Mouse (Mus musculus): ENCODE data around the gene Mre11a. TPM values are rescaled to one million over a fixed set of nuclear protein-coding genes. Genes with fewer than 3 reads are reported as not detected.

Mre11a gene
- total RNA-seq (2021): 10 to 100 TPM in 1 of 2 experiments, 1 to 10 TPM in 1; 9.8 to 15.4 TPM
- long read RNA-seq, experiment 1, partial matches to known transcripts: 0 of 6 reads
- long read RNA-seq, experiment 1, other reads (novel, unspliced or antisense): 3 of 6 reads
- long read RNA-seq, experiment 2, partial matches to known transcripts: 1 of 9 reads
- long read RNA-seq, experiment 2, other reads (novel, unspliced or antisense): 4 of 9 reads

DNA sequence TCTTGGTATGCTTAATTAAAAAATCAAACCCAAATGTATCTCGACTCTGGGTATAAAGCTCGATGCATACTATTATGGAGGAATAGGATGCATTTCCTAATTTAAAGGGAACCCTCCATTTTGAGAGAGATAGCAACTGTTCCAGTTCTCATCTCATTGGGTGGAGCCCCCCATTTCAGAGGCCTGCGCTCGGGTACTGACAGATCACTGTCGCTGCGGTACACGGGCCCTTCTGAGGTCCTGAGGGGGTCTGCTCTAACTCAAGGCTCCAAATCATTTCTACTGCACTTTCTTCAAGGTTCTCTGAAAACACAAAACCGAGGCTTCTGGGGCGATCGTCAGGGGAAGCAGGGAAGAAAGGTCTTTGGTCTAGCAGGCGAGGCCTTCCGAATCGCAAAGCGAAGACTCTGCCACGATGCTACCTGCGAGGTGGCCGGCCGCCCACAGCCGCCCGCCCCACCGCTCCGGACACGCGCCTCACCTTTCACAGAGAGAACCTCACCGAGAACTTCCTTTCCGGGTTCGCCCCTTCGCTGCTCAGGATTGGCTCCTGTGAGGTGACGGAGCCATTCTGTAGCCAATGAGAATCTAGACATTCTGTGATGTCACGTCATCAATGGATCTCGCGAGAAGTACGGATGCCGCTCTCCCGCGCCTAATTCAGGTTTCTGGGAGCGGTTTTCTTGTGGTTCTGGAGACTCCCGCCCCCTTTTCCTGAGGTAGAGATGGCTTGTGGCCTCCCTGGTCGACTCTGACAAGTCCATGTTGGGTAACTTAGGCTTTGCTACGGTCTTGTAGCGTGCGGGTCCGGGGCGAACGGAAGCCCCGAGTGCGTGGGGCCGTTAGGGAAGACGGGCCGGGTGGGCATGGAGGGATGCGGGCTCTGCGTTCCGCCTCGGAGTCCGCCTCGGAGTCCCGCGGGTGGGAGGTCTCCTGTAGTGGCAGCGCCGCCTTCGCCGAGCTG is at the start of gene Mre11a, which contains the start of gene Ankrd49:
Gene Mre11a (plus strand): TSS at position 616 of the 964 bp plus-strand sequence.
Gene Ankrd49 (minus strand): TSS at position 818 of the 964 bp plus-strand sequence.
- peak within 1 kb of the TSS; percentile 97 for H3K27ac ChIP-seq
- peak within 1 kb of the TSS; percentile 77 for H3K4me3 ChIP-seq
- peak; percentile 90 to 94 for DNase-seq (ENCODE audit: low spot score in 2 of 2)
- 0 out of 2 replicates have a peak, but pooled peaks have one; percentile 15 for TF ChIP-seq CTCF (conservative IDR thresholded peaks at IDR 0.05)

DNA sequence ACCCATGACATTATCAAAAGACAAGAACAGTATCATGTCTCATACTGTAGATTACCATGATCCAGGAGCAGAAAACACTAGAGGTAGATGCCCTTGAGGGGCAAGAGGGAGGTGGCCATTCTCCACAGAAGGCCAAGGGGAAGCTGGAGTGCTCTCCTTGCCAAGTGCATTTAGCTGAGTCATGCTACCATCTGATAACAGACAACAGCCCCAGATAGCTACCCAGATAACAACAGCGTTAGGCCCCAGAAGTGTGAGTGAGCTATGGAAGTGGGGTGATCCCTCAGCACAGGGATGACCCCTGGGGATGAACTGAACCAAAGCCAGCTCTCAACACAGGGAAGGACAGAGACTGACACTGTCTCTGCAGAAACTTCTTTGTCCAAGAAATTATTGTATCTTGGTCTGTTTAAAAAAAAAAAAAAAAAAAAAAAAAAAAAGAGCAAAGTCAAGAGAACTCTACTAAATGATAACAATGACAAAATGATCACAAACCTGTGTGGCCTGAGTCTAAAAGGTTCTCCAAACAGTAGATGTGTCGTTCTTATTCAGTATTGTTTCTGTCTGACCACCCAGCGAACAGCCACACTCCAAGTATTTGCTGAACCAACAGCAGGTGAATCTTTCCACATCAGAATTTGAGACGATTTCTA is 44.8 kb upstream of the Mre11a start:
- Histone ChIP-seq H3K27ac (no peak overlapping the region), H3K4me3 (no peak overlapping the region)
- TF ChIP-seq CTCF (conservative IDR thresholded peaks at IDR 0.05): no peak
- DNase-seq (ENCODE audit: low spot score in 2 of 2): no peak

DNA sequence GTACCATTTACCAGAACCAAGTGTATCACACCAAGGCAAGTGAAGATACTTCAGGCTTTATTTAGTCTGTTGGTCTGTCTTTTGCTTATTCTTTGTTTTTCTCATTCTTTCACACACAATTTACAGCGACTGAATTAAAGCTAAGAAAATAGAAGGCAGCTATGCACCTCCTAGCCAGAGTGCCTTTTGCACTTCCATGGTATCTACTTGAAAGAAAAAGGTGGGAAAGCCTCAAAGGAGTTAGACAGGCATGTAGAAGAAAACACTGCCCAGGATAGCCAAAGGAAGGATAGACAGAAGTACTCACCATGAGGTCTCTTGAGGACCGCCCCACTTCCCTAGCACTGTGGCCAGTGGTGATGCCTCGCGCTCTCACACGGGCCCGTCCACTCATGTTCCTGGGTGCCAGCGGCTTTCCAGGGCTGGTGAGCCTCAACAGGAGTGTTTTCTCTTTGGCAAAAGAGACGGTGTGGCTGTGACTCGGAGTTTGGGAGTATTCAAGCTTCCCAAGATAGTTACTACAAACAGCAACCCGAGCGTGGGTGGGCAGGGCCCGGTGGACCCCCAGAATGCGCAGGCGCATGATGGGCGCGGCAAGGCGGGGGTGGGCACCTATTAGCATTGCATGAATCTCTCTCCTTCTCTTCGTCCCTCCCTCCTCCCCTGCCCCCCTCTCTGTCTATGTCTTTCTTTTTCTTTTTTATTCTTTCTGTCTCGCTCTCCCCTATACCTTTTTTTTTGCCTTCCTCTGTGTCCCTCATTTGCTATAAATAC is 44.1 kb upstream of the Mre11a start, which contains the start of gene Piwil4:
Gene Piwil4 (minus strand): TSS at position 583 of the 774 bp plus-strand sequence.
- no peak within 1 kb of the TSS for H3K27ac ChIP-seq
- DNase-seq (ENCODE audit: low spot score in 2 of 2): no peak
- TF ChIP-seq CTCF (conservative IDR thresholded peaks at IDR 0.05): no peak
- no peak within 1 kb of the TSS for H3K4me3 ChIP-seq

DNA sequence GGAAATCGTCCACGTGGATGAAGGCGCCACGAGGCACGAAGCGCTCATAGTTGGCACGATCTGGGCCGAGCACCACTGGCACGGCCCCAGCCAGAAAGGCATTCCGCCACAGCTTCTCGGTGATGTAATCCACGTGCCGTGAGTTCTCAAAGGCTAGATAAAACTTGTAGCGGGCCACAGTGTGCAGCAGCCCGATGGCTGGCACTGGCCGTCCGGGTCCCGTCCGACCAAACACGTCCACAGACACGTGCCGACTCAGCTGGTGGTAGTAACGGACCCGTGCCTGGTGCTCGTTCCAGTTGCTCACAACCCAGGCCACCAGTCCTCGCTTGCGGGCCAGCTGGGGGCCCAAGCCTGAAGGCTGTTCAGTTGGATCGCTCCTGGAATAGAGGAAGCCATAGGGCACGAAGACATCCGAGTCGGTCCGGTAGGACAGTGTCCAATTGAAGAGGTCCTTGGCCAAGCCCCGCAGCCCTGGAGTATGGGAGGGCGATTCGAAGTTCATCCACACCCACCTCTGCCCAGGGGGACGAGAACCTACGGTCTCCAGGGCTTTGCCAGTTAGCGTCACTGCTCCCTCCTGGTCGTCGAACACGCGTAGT is 33.5 kb upstream of the Mre11a start:
- TF ChIP-seq CTCF (conservative IDR thresholded peaks at IDR 0.05): no peak
- DNase-seq (ENCODE audit: low spot score in 2 of 2): no peak
- no peak overlapping the region for H3K27ac ChIP-seq
- peak overlapping the region; percentile 49; the same call in 1 of the 2 replicates for H3K4me3 ChIP-seq

DNA sequence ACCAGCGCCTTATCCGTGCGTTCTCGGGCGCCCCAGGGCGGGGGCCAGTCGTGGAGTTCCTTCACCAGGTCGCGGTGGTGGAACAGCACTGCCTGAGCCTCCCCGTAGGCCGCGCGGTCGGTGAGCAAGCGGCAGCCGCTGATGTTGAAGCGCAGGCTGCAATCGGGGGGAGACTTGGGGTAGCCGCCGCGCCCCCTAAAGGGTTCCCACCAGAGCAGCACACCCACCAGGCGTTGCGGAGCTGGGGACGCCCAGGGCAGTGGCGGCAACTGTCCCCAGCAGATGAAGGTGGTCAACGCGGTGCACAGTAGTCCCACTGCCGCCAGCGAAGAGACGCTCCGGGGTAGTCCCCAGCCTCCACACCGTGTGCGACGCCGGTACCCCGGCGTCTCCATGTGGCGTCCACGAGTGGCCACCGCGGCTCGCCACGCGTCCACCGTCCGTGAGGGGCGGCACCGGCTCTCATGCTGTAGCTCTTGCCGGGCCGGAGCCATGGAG is 32.9 kb upstream of the Mre11a start:
- peak overlapping the region; percentile 49 for H3K4me3 ChIP-seq
- TF ChIP-seq CTCF (conservative IDR thresholded peaks at IDR 0.05): no peak
- no peak overlapping the region for H3K27ac ChIP-seq
- no peak for DNase-seq (ENCODE audit: low spot score in 2 of 2)

DNA sequence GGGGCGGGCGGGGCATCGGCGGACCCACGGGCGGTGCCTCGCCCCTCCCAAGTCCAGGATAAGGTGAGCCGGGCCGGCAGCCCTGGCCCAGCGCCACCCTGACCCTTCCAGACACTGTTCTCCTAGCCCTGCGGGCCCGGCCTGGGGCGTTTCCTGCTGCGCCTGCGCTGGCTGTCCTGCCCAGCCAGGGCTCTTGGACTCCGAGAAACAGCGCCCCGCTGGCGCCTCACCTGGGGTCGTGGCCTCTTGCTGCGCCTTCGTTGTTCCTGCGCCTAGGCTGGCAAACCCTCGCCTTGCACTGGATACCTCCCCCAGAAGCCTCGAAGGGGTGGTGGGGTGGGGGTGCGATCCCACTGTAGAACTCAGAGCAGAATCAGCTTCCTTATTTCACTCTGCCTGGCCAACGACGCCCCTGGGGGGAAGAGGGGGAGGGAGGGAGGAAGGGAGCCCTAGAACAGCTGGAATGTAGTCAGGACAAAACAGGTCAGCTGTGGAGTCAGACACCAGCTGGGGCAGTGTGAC is 32.4 kb upstream of the Mre11a start, which contains the start of gene Fut4:
Gene Fut4 (minus strand): TSS at position 393 of the 522 bp plus-strand sequence.
- Histone ChIP-seq H3K27ac (no peak within 1 kb of the TSS), H3K4me3 (peak within 1 kb of the TSS; percentile 49)
- no peak for DNase-seq (ENCODE audit: low spot score in 2 of 2)
- TF ChIP-seq CTCF (conservative IDR thresholded peaks at IDR 0.05): no peak

DNA sequence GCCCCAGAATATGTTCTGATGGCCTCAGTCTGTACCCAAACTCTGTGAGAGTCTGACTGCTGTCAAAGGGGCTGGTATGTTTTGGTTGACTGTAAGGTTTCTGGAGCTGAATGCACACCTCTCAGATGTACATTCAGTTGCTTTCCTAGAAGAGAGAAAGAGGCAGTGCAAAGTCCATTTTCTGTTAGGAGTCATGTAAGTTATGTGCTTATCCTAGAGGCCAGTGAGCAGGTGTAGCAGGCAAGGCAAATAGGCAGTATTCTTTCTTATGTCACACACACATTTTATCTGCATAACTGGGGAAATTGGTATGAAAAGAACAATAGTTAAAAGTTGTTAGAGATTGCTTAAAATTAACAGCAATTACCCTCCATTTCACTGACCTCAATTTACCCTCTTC is 30.5 kb upstream of the Mre11a start:
- Histone ChIP-seq H3K4me3 (no peak overlapping the region), H3K27ac (no peak overlapping the region)
- TF ChIP-seq CTCF (conservative IDR thresholded peaks at IDR 0.05): no peak
- no peak for DNase-seq (ENCODE audit: low spot score in 2 of 2)

DNA sequence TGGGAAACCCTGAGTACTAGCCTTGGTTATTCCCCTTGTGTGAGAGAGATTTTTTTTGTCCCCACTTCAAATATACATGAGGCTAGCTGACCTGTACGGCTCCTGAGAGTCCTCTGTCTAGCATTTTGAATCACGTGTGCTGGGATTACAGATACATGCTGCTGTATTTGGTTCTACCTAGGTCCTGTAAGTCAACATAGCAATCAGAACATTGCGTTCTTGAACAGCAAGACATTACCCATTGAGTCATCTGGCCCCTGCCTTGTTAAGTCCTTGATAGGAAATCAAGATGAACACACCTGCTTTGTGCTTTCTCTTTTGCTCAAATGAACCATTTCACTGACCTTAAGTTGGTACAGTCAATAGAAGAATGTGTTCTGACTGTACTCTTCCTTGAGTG is 30.0 kb upstream of the Mre11a start:
- Histone ChIP-seq H3K4me3 (no peak overlapping the region), H3K27ac (no peak overlapping the region)
- DNase-seq (ENCODE audit: low spot score in 2 of 2): no peak
- no peak for TF ChIP-seq CTCF (conservative IDR thresholded peaks at IDR 0.05)

DNA sequence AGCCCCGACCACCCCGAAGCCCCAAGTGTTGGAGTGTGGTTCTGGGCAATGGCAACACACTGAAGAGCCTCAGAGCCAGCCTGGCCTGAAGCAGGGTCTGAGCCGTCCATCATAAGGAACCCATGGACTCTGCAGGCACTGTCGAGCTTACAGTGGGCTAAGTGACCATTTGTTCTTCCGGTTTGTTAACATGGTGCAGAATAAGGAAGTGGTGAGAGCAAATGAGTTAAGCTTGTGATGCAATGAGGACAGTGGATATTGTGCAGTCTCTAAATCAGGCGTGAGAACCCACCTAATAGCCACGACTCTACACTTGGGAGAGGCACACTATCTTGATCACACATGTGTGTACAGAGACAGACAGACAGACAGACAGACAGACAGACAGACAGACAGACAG is 25.9 kb upstream of the Mre11a start:
- TF ChIP-seq CTCF (conservative IDR thresholded peaks at IDR 0.05): no peak
- DNase-seq (ENCODE audit: low spot score in 2 of 2): no peak
- Histone ChIP-seq H3K4me3 (no peak overlapping the region), H3K27ac (no peak overlapping the region)

DNA sequence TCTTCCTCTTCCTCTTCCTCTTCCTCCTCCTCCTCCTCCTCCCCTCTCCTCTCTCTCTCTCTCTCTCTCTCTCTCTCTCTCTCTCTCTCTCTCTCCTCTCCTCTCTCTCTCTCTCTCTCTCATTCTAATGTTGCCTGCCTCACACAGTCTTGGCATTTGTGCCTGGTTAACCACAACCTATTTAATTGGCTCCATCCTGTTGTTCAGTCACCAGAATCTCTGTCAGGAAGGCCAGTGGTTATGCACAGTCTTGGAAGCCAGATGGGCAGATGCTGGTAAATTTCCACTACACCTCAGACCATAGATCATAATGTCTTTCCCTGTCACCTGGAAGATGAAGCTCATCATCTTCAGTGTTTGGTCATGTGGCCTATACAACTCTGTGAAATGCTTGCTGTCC is 25.2 kb upstream of the Mre11a start:
- Histone ChIP-seq H3K4me3 (no peak overlapping the region), H3K27ac (no peak overlapping the region)
- no peak for DNase-seq (ENCODE audit: low spot score in 2 of 2)
- no peak for TF ChIP-seq CTCF (conservative IDR thresholded peaks at IDR 0.05)

DNA sequence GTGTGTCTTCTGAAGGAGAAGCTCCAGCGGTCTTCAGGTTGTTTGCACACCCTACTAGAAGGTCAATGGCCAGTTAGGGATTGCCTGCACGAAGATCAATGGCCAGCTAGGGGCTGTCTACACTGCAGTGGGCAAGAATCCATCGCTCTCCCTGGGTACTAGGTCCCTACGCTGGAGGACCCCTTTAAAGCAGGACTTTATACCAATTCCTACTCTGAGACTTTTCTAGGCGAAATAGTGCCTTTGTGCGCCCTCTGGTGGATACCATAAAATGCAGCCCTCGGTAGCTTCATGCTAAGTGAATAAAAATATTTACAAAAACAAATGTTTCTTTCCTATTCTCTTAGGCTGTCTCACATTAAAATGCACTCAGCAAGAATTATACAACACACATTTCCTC is 19.7 kb upstream of the Mre11a start:
- H3K27ac ChIP-seq: no peak overlapping the region
- H3K4me3 ChIP-seq: no peak overlapping the region
- DNase-seq (ENCODE audit: low spot score in 2 of 2): peak; percentile 16 to 61
- TF ChIP-seq CTCF (conservative IDR thresholded peaks at IDR 0.05): peak; percentile 88

Data from layer of hippocampus, adult 2 months (tissue).